Mouse (Mus musculus) midbrain, embryonic 10.5 days (tissue): ENCODE data around the gene Socs1. TPM values are rescaled to one million over a fixed set of nuclear protein-coding genes. Genes with fewer than 3 reads are reported as not detected.

ENCODE experiments used
- DNase-seq: peaks from one replicate; pipeline ENCODE4 v3.0.0-alpha.2; 2017; ENCODE audit warnings: low spot score
- H3K27ac ChIP-seq: fragments of 300-500 bp; sonication (generic); replicated peaks from 2 replicates; pipeline ENCODE4 v1.5.1; 2016; ENCODE audit warnings: mild to moderate bottlenecking
- H3K27me3 ChIP-seq: fragments of 300-500 bp; sonication (generic); 2 replicates; pipeline ENCODE4 v1.6.1; 2016; ENCODE audit warnings: low read depth, mild to moderate bottlenecking; ENCODE audit not compliant: poor library complexity, severe bottlenecking
- H3K36me3 ChIP-seq: fragments of 300-500 bp; sonication (generic); 2 replicates; pipeline ENCODE4 v1.6.1; 2016; ENCODE audit warnings: mild to moderate bottlenecking, moderate library complexity
- H3K4me1 ChIP-seq: fragments of 300-500 bp; sonication (generic); 2 replicates; pipeline ENCODE4 v1.6.1; 2016
- H3K4me3 ChIP-seq: fragments of 300-500 bp; sonication (generic); 2 replicates; pipeline ENCODE4 v1.5.1; 2016; ENCODE audit warnings: mild to moderate bottlenecking, moderate library complexity
- H3K9me3 ChIP-seq: fragments of 300-500 bp; sonication (generic); replicated peaks from 2 replicates; pipeline ENCODE4 v1.6.1; 2016; ENCODE audit warnings: mild to moderate bottlenecking
- WGBS: fragments of 180-500 bp; shearing (Covaris S2); methylation state at CpG from one replicate; pipeline ENCODE4 v1.1.7; 2016; 5-methylcytosine and 5-hydroxymethylcytosine counted together
- polyA plus RNA-seq: library from polyadenylated mRNA; unstranded; fragments of >200 nt; fragmentation: Nextera tagmentation; extraction: Ambion mirVana; gene quantifications from 2 replicates; pipeline ENCODE4 v1.2.1, GENCODE M21; 2016

Gene Socs1
- polyA plus RNA-seq, 1 experiment from 2014 or later = 2.4 TPM

GRCm38 (mm10) chr16:10770531-10771325 lies 14.6 kb downstream of the Socs1 start:
- WGBS = 57% methylated on average over 4 of the region's 4 CpGs
- Histone ChIP-seq H3K36me3 (no peaks in the 10 kb centered on the region), H3K27me3 (peaks cover 5% of the 10 kb centered on the region), H3K4me3 (no peak overlapping the region), H3K27ac (no peak overlapping the region), H3K9me3 (no peaks in the 10 kb centered on the region), H3K4me1 (0 out of 2 replicates have a peak, but pooled peaks cover 5% of the 10 kb centered on the region)
- DNase-seq = no peak

GRCm38 (mm10) chr16:10769661-10770060 lies 15.7 kb downstream of the Socs1 start:
- WGBS = 43% methylated on average over 2 of the region's 2 CpGs
- no peaks in the 10 kb centered on the region for H3K36me3 ChIP-seq
- no peak overlapping the region for H3K4me3 ChIP-seq
- H3K27ac ChIP-seq = no peak overlapping the region
- 0 out of 2 replicates have a peak, but pooled peaks cover 5% of the 10 kb centered on the region for H3K4me1 ChIP-seq
- H3K9me3 ChIP-seq = no peaks in the 10 kb centered on the region
- no peak for DNase-seq
- H3K27me3 ChIP-seq = peaks cover 5% of the 10 kb centered on the region

GRCm38 (mm10) chr16:10768821-10769220 lies 16.5 kb downstream of the Socs1 start:
- Histone ChIP-seq H3K27me3 (peaks cover 5% of the 10 kb centered on the region), H3K4me3 (no peak overlapping the region), H3K27ac (no peak overlapping the region), H3K9me3 (no peaks in the 10 kb centered on the region), H3K36me3 (no peaks in the 10 kb centered on the region), H3K4me1 (0 out of 2 replicates have a peak, but pooled peaks cover 5% of the 10 kb centered on the region)
- 70% methylated on average over 9 of the region's 9 CpGs for WGBS
- DNase-seq = no peak

GRCm38 (mm10) chr16:10767158-10767557 lies 18.2 kb downstream of the Socs1 start:
- Histone ChIP-seq H3K36me3 (no peaks in the 10 kb centered on the region), H3K4me3 (no peak overlapping the region), H3K4me1 (0 out of 2 replicates have a peak, but pooled peaks cover 5% of the 10 kb centered on the region), H3K27ac (no peak overlapping the region), H3K27me3 (peaks cover 5% of the 10 kb centered on the region), H3K9me3 (no peaks in the 10 kb centered on the region)
- DNase-seq = peak; percentile 60
- 46% methylated on average over 4 of the region's 4 CpGs for WGBS

GRCm38 (mm10) chr16:10764323-10764722 lies 21.0 kb downstream of the Socs1 start:
- H3K9me3 ChIP-seq = no peaks in the 10 kb centered on the region
- WGBS = 73% methylated on average over 2 of the region's 2 CpGs
- no peak for DNase-seq

GRCm38 (mm10) chr16:10763540-10764264 lies 21.6 kb downstream of the Socs1 start:
- Histone ChIP-seq H3K27ac (no peak overlapping the region), H3K36me3 (no peaks in the 10 kb centered on the region), H3K4me1 (peaks cover 6% of the 10 kb centered on the region; the same call in 1 of the 2 replicates), H3K4me3 (no peak overlapping the region), H3K27me3 (no peaks in the 10 kb centered on the region), H3K9me3 (no peaks in the 10 kb centered on the region)
- 73% methylated on average over 6 of the region's 6 CpGs for WGBS
- DNase-seq = no peak

More at GRCm38 (mm10) chr16:10764323-10764722, 21.0 kb downstream of the Socs1 start:
- no peak overlapping the region for H3K4me3 ChIP-seq
- H3K27ac ChIP-seq = no peak overlapping the region
- H3K4me1 ChIP-seq = peaks cover 6% of the 10 kb centered on the region; the same call in 1 of the 2 replicates
- H3K36me3 ChIP-seq = no peaks in the 10 kb centered on the region
- H3K27me3 ChIP-seq = no peaks in the 10 kb centered on the region

- Histone ChIP-seq H3K4me3 (no peak overlapping the region), H3K27me3 (no peaks in the 10 kb centered on the region), H3K36me3 (no peaks in the 10 kb centered on the region), H3K27ac (no peak overlapping the region), H3K4me1 (peaks cover 6% of the 10 kb centered on the region; the same call in 1 of the 2 replicates), H3K9me3 (no peaks in the 10 kb centered on the region)
- DNase-seq = no peak
- WGBS = 77% methylated on average over 5 of the region's 5 CpGs
Observed at GRCm38 (mm10) chr16:10762569-10763180, 22.7 kb downstream of the Socs1 start.

- H3K4me1 ChIP-seq = peaks cover 6% of the 10 kb centered on the region; the same call in 1 of the 2 replicates
- WGBS = 78% methylated on average over 8 of the region's 8 CpGs
- no peak for DNase-seq
- H3K27me3 ChIP-seq = no peaks in the 10 kb centered on the region
- H3K4me3 ChIP-seq = no peak overlapping the region
- 0 out of 2 replicates have a peak overlapping the region, but pooled peaks have one; percentile 17 for H3K27ac ChIP-seq
- H3K36me3 ChIP-seq = no peaks in the 10 kb centered on the region
- no peaks in the 10 kb centered on the region for H3K9me3 ChIP-seq
Observed at GRCm38 (mm10) chr16:10761182-10761581, 24.2 kb downstream of the Socs1 start.

- no peak overlapping the region for H3K4me3 ChIP-seq
- H3K4me1 ChIP-seq = peaks cover 4% of the 10 kb centered on the region; the same call in 1 of the 2 replicates
- no peak for DNase-seq
- H3K27ac ChIP-seq = no peak overlapping the region
- WGBS = 74% methylated on average over 6 of the region's 6 CpGs
- no peaks in the 10 kb centered on the region for H3K27me3 ChIP-seq
- H3K36me3 ChIP-seq = no peaks in the 10 kb centered on the region
- H3K9me3 ChIP-seq = no peaks in the 10 kb centered on the region
Observed at GRCm38 (mm10) chr16:10756168-10756567, 29.2 kb downstream of the Socs1 start.

- H3K27ac ChIP-seq = no peak overlapping the region
- no peak for DNase-seq
- 93% methylated on average over 3 of the region's 3 CpGs for WGBS
- H3K4me1 ChIP-seq = no peaks in the 10 kb centered on the region
- H3K36me3 ChIP-seq = no peaks in the 10 kb centered on the region
- H3K4me3 ChIP-seq = no peak overlapping the region
- no peaks in the 10 kb centered on the region for H3K27me3 ChIP-seq
- no peaks in the 10 kb centered on the region for H3K9me3 ChIP-seq
Observed at GRCm38 (mm10) chr16:10754521-10755296, 30.6 kb downstream of the Socs1 start.

- Histone ChIP-seq H3K4me1 (no peaks in the 10 kb centered on the region), H3K36me3 (no peaks in the 10 kb centered on the region), H3K27ac (no peak overlapping the region), H3K9me3 (no peaks in the 10 kb centered on the region), H3K27me3 (no peaks in the 10 kb centered on the region), H3K4me3 (no peak overlapping the region)
- WGBS = 78% methylated on average over 7 of the region's 7 CpGs
- no peak for DNase-seq
Observed at GRCm38 (mm10) chr16:10749824-10750223, 35.5 kb downstream of the Socs1 start.

- H3K27me3 ChIP-seq = no peaks in the 10 kb centered on the region
- H3K36me3 ChIP-seq = no peaks in the 10 kb centered on the region
- H3K27ac ChIP-seq = peak overlapping the region; percentile 30; the same call in 1 of the 2 replicates
- H3K4me1 ChIP-seq = 0 out of 2 replicates have a peak, but pooled peaks cover under 1% of the 10 kb centered on the region
- WGBS = 77% methylated on average over 7 of the region's 7 CpGs
- H3K4me3 ChIP-seq = no peak overlapping the region
- DNase-seq = no peak
- no peaks in the 10 kb centered on the region for H3K9me3 ChIP-seq
Observed at GRCm38 (mm10) chr16:10749226-10749625, 36.1 kb downstream of the Socs1 start.
